Mouse (Mus musculus) duodenum, adult 2 months (tissue): ENCODE data around the gene Gm21921. TPM values are rescaled to one million over a fixed set of nuclear protein-coding genes. Genes with fewer than 3 reads are reported as not detected.

Experiments used
- polyA plus RNA-seq: library from polyadenylated mRNA; depleted of rRNA; stranded (reverse); fragments of >200 nt; gene quantifications from 2 replicates; pipeline ENCODE4 v1.2.3, GENCODE M21; 2012; ENCODE audit warnings: low replicate concordance; rRNA removed

The Gm21921 gene
- polyA plus RNA-seq = not detected in 2 replicates

DNA sequence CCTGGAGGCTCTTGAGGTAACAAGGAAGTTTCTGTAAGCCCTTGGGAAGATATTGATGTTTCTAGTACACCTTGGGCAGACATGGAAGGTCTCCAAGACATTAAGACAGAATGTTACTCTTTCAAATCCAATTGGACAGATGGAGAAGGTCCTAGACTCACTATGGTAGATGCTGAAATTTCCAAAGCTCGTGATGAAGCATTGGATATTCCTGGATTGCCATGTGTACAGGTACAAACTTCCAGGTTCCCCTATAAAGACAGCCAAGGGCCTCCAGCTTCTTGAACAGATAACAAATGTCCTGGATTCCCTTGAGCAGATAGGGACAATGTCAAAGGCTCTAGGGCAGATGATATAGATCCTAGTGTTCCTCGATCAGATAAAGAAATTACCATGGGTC is at the start of gene Gm21921:
Gm21921 (minus strand) TSS at position 101 of the 400 bp plus-strand sequence.

